Mouse (Mus musculus): Measurements from ENCODE around the gene Nmnat3. TPM values are rescaled to one million over a fixed set of nuclear protein-coding genes. Genes with fewer than 3 reads are reported as not detected.

Gene Nmnat3
- polyA plus RNA-seq, 1 experiment from 2014 or later: 3.0 TPM

GRCm38 (mm10) chr9:98400185-98400894 lies 113.1 kb downstream of the Nmnat3 start:
- Histone ChIP-seq H3K36me3 (replicated peaks; ENCODE audit: control insufficient read depth, insufficient read depth, low read depth, low read length) (no peaks in the 10 kb centered on the region), H3K27ac (replicated peaks; ENCODE audit: low read depth, low read length) (no peak overlapping the region), H3K4me2 (ENCODE audit: low read depth, low read length) (no peak overlapping the region), H3K4me1 (ENCODE audit: control insufficient read depth, insufficient read depth, low read length) (no peaks in the 10 kb centered on the region), H3K9ac (replicated peaks; ENCODE audit: low read length) (no peak overlapping the region), H3K4me3 (ENCODE audit: low read depth, low read length) (no peak overlapping the region), H3K27me3 (ENCODE audit: control insufficient read depth, insufficient read depth, low read length) (no peaks in the 10 kb centered on the region), H3K9me3 (replicated peaks; ENCODE audit: control insufficient read depth, low read length) (no peaks in the 10 kb centered on the region)
- no peak for DNase-seq (ENCODE audit: low spot score)
- no peak for ATAC-seq (replicated peaks; ENCODE audit: insufficient number of reproducible peaks, low FRiP score, low TSS enrichment, low read depth)
- WGBS: 78% methylated on average over 13 of the region's 13 CpGs

- Histone ChIP-seq H3K36me3 (replicated peaks; ENCODE audit: control insufficient read depth, insufficient read depth, low read depth, low read length) (no peaks in the 10 kb centered on the region), H3K4me3 (ENCODE audit: low read depth, low read length) (no peak overlapping the region), H3K9me3 (replicated peaks; ENCODE audit: control insufficient read depth, low read length) (no peaks in the 10 kb centered on the region), H3K27ac (replicated peaks; ENCODE audit: low read depth, low read length) (no peak overlapping the region), H3K27me3 (ENCODE audit: control insufficient read depth, insufficient read depth, low read length) (no peaks in the 10 kb centered on the region), H3K4me2 (ENCODE audit: low read depth, low read length) (no peak overlapping the region), H3K4me1 (ENCODE audit: control insufficient read depth, insufficient read depth, low read length) (no peaks in the 10 kb centered on the region), H3K9ac (replicated peaks; ENCODE audit: low read length) (no peak overlapping the region)
- WGBS: 92% methylated on average over 5 of the region's 5 CpGs
- DNase-seq (ENCODE audit: low spot score) (no peak), ATAC-seq (replicated peaks; ENCODE audit: insufficient number of reproducible peaks, low FRiP score, low TSS enrichment, low read depth) (no peak)
Observed at GRCm38 (mm10) chr9:98401611-98402010, 114.4 kb downstream of the Nmnat3 start.

GRCm38 (mm10) chr9:98407771-98408170 lies 120.5 kb downstream of the Nmnat3 start:
- no peak for ATAC-seq (replicated peaks; ENCODE audit: insufficient number of reproducible peaks, low FRiP score, low TSS enrichment, low read depth)

GRCm38 (mm10) chr9:98409137-98409536 lies 121.9 kb downstream of the Nmnat3 start:
- no peaks in the 10 kb centered on the region for H3K36me3 ChIP-seq (replicated peaks; ENCODE audit: control insufficient read depth, insufficient read depth, low read depth, low read length)
- 22% methylated on average over 3 of the region's 3 CpGs for WGBS
- no peak overlapping the region for H3K4me3 ChIP-seq (ENCODE audit: low read depth, low read length)
- peak; percentile 78 for DNase-seq (ENCODE audit: low spot score)
- H3K4me2 ChIP-seq (ENCODE audit: low read depth, low read length): no peak overlapping the region
- no peaks in the 10 kb centered on the region for H3K27me3 ChIP-seq (ENCODE audit: control insufficient read depth, insufficient read depth, low read length)
- H3K27ac ChIP-seq (replicated peaks; ENCODE audit: low read depth, low read length): no peak overlapping the region
- no peaks in the 10 kb centered on the region for H3K4me1 ChIP-seq (ENCODE audit: control insufficient read depth, insufficient read depth, low read length)
- ATAC-seq (replicated peaks; ENCODE audit: insufficient number of reproducible peaks, low FRiP score, low TSS enrichment, low read depth): no peak
- no peaks in the 10 kb centered on the region for H3K9me3 ChIP-seq (replicated peaks; ENCODE audit: control insufficient read depth, low read length)
- no peak overlapping the region for H3K9ac ChIP-seq (replicated peaks; ENCODE audit: low read length)

More at GRCm38 (mm10) chr9:98407771-98408170, 120.5 kb downstream of the Nmnat3 start:
- H3K9ac ChIP-seq (replicated peaks; ENCODE audit: low read length): no peak overlapping the region
- DNase-seq (ENCODE audit: low spot score): no peak
- H3K9me3 ChIP-seq (replicated peaks; ENCODE audit: control insufficient read depth, low read length): no peaks in the 10 kb centered on the region
- no peak overlapping the region for H3K27ac ChIP-seq (replicated peaks; ENCODE audit: low read depth, low read length)
- no peak overlapping the region for H3K4me3 ChIP-seq (ENCODE audit: low read depth, low read length)
- WGBS: 91% methylated on average over 12 of the region's 12 CpGs
- H3K4me1 ChIP-seq (ENCODE audit: control insufficient read depth, insufficient read depth, low read length): no peaks in the 10 kb centered on the region
- H3K4me2 ChIP-seq (ENCODE audit: low read depth, low read length): no peak overlapping the region
- H3K36me3 ChIP-seq (replicated peaks; ENCODE audit: control insufficient read depth, insufficient read depth, low read depth, low read length): no peaks in the 10 kb centered on the region
- no peaks in the 10 kb centered on the region for H3K27me3 ChIP-seq (ENCODE audit: control insufficient read depth, insufficient read depth, low read length)

- Histone ChIP-seq H3K9me3 (replicated peaks; ENCODE audit: control insufficient read depth, low read length) (no peaks in the 10 kb centered on the region), H3K27ac (replicated peaks; ENCODE audit: low read depth, low read length) (no peak overlapping the region), H3K4me3 (ENCODE audit: low read depth, low read length) (no peak overlapping the region), H3K4me1 (ENCODE audit: control insufficient read depth, insufficient read depth, low read length) (no peaks in the 10 kb centered on the region), H3K27me3 (ENCODE audit: control insufficient read depth, insufficient read depth, low read length) (no peaks in the 10 kb centered on the region), H3K9ac (replicated peaks; ENCODE audit: low read length) (no peak overlapping the region), H3K36me3 (replicated peaks; ENCODE audit: control insufficient read depth, insufficient read depth, low read depth, low read length) (no peaks in the 10 kb centered on the region), H3K4me2 (ENCODE audit: low read depth, low read length) (no peak overlapping the region)
- WGBS: 84% methylated on average over 4 of the region's 4 CpGs
- ATAC-seq (replicated peaks; ENCODE audit: insufficient number of reproducible peaks, low FRiP score, low TSS enrichment, low read depth): no peak
- no peak for DNase-seq (ENCODE audit: low spot score)
Observed at GRCm38 (mm10) chr9:98415427-98415826, 128.2 kb downstream of the Nmnat3 start.

DNA sequence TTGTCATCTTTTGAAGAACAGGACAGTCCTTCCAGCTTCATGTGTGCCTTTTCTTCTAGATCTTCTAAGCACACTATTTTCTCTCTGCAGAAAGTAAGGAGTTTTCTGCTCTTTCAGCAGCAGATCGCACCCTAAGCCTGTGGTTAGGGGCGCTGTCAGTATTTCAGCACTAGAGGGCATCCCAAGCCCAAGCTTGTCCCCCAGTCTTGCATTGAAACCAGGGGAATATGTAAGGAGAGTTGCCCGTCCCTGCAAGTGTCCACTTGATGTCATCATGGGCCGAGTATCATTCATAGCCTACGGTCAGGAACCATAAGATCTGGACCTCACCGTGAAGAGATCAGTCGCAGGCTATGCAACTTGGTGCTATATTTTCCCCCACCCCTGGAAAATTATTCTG lies 130.7 kb downstream of the Nmnat3 start:
- peak; percentile 51 for DNase-seq (ENCODE audit: low spot score)
- no peak overlapping the region for H3K9ac ChIP-seq (replicated peaks; ENCODE audit: low read length)
- H3K27me3 ChIP-seq (ENCODE audit: control insufficient read depth, insufficient read depth, low read length): no peaks in the 10 kb centered on the region
- H3K36me3 ChIP-seq (replicated peaks; ENCODE audit: control insufficient read depth, insufficient read depth, low read depth, low read length): no peaks in the 10 kb centered on the region
- no peaks in the 10 kb centered on the region for H3K4me1 ChIP-seq (ENCODE audit: control insufficient read depth, insufficient read depth, low read length)
- 48% methylated on average over 7 of the region's 7 CpGs for WGBS
- H3K4me2 ChIP-seq (ENCODE audit: low read depth, low read length): no peak overlapping the region
- H3K27ac ChIP-seq (replicated peaks; ENCODE audit: low read depth, low read length): no peak overlapping the region
- no peak for ATAC-seq (replicated peaks; ENCODE audit: insufficient number of reproducible peaks, low FRiP score, low TSS enrichment, low read depth)
- no peaks in the 10 kb centered on the region for H3K9me3 ChIP-seq (replicated peaks; ENCODE audit: control insufficient read depth, low read length)
- no peak overlapping the region for H3K4me3 ChIP-seq (ENCODE audit: low read depth, low read length)

GRCm38 (mm10) chr9:98418346-98418745 lies 131.1 kb downstream of the Nmnat3 start:
- Histone ChIP-seq H3K4me2 (ENCODE audit: low read depth, low read length) (no peak overlapping the region), H3K4me3 (ENCODE audit: low read depth, low read length) (no peak overlapping the region), H3K9me3 (replicated peaks; ENCODE audit: control insufficient read depth, low read length) (no peaks in the 10 kb centered on the region), H3K36me3 (replicated peaks; ENCODE audit: control insufficient read depth, insufficient read depth, low read depth, low read length) (no peaks in the 10 kb centered on the region), H3K27ac (replicated peaks; ENCODE audit: low read depth, low read length) (no peak overlapping the region), H3K4me1 (ENCODE audit: control insufficient read depth, insufficient read depth, low read length) (no peaks in the 10 kb centered on the region), H3K27me3 (ENCODE audit: control insufficient read depth, insufficient read depth, low read length) (no peaks in the 10 kb centered on the region), H3K9ac (replicated peaks; ENCODE audit: low read length) (no peak overlapping the region)
- DNase-seq (ENCODE audit: low spot score) (no peak), ATAC-seq (replicated peaks; ENCODE audit: insufficient number of reproducible peaks, low FRiP score, low TSS enrichment, low read depth) (0 out of 2 replicates have a peak, but pooled peaks have one; percentile 35)
- WGBS: 84% methylated on average over 3 of the region's 3 CpGs

DNA sequence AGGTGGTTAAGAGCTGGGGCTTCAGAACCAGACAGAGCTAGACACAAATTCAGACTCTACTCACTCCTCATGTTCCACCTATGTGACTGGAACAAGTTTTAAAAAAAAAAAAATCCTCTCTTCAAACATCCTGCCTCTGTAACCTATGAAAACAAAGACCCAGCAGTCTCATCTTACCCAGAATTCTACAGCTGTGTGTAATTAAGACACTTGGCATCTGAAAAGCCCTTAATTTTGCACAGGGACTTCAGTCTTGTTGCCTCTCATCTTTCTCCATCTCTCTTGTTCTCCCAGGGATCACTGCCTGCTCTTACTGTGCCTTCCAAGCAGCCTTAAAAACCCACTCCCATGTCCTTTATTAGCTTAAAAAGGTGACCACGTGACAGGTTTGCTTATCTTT lies 133.4 kb downstream of the Nmnat3 start:
- H3K36me3 ChIP-seq (replicated peaks; ENCODE audit: control insufficient read depth, insufficient read depth, low read depth, low read length): no peaks in the 10 kb centered on the region
- WGBS: 56% methylated on average over 1 of the region's 1 CpGs
- no peaks in the 10 kb centered on the region for H3K9me3 ChIP-seq (replicated peaks; ENCODE audit: control insufficient read depth, low read length)
- no peak overlapping the region for H3K4me3 ChIP-seq (ENCODE audit: low read depth, low read length)
- H3K9ac ChIP-seq (replicated peaks; ENCODE audit: low read length): no peak overlapping the region
- DNase-seq (ENCODE audit: low spot score) (peak; percentile 70), ATAC-seq (replicated peaks; ENCODE audit: insufficient number of reproducible peaks, low FRiP score, low TSS enrichment, low read depth) (no peak)
- no peaks in the 10 kb centered on the region for H3K4me1 ChIP-seq (ENCODE audit: control insufficient read depth, insufficient read depth, low read length)
- no peaks in the 10 kb centered on the region for H3K27me3 ChIP-seq (ENCODE audit: control insufficient read depth, insufficient read depth, low read length)
- no peak overlapping the region for H3K27ac ChIP-seq (replicated peaks; ENCODE audit: low read depth, low read length)
- no peak overlapping the region for H3K4me2 ChIP-seq (ENCODE audit: low read depth, low read length)
